ENCODE assay signal across 10 mouse cellular contexts in the genomic region with DNA sequence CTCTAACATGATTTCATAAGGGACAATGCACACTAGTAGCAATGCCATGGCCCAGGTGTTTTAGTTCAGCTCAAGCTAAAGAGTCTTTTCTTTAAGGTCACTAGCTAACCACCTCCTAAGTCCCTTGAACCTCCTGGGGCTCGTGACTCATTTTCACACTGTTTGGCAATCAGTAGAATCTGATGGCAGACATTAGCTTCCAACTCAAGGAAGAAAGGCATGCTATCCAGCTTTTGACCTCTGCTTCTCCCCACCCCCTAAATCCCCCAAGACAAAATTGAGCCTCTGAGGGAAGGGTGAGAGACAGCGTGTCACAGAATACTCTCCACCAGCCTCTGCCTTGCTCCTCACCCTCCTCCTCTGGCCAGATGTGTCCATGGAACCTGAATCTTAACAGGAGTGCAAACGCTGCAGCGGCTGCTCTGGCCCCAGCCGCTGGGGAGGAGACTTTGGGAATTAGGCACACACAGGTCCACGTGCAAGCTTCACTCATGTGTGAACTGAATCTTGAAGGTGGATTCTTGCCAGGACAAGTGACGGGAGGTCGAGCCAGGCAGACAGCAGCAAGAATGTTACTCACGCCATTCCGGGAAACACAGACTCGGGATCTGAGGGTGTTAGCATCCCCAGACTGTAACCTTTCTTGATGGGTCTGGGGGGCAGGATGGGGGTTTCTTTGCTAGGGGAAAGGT. TPM values are rescaled to one million over a fixed set of nuclear protein-coding genes. Genes with fewer than 3 reads are reported as not detected.
DNase-seq lines count a peak whose midpoint lies in the region; ATAC-seq and TF ChIP-seq lines count a peak whose summit lies in the region.
"Had no signal": no experiment of that assay in that cellular context is flagged by ENCODE, and none has a peak within 500 bp of the region (broad histone marks: within the 10 kb centered on the region; RNA-seq: fewer than 3 reads in every experiment).

No protein-coding gene starts in this region.

- ATAC-seq in neural tube, embryonic 15.5 days (ENCODE audit: low FRiP score) = no peak

- H3K4me2 ChIP-seq in neural tube, embryonic 15.5 days = no peak overlapping the region
- H3K4me2 ChIP-seq: midbrain, embryonic 12.5 days had no signal

- no peak overlapping the region for H3K4me3 ChIP-seq in neural tube, embryonic 15.5 days (replicated peaks)
- H3K4me3 ChIP-seq in left cerebral cortex, adult 2 months = no peak overlapping the region
- H3K4me3 ChIP-seq: midbrain, embryonic 12.5 days had no signal

- WGBS in neural tube, embryonic 15.5 days = 48% methylated on average over 11 of the region's 11 CpGs

- H3K9ac ChIP-seq in neural tube, embryonic 15.5 days (replicated peaks) = no peak overlapping the region
- H3K9ac ChIP-seq: midbrain, embryonic 12.5 days had no signal

- 0 out of 2 replicates have a peak, but pooled peaks cover 3% of the 10 kb centered on the region for H3K4me1 ChIP-seq in neural tube, embryonic 15.5 days
- H3K4me1 ChIP-seq: midbrain, embryonic 12.5 days had no signal

- DNase-seq in urinary bladder, postnatal 25 days (ENCODE audit: low spot score) = peak; percentile 43
- DNase-seq in urinary bladder, postnatal 10 days (ENCODE audit: low spot score) = no peak
- peak; percentile 77 for DNase-seq in heart, adult 8-10 months (ENCODE audit: low spot score)
- DNase-seq in kidney, postnatal 4 days = peak; percentile 54 to 66
- no peak for DNase-seq in left cerebral cortex, adult 2 months (ENCODE audit: extremely low spot score in 1 of 2, low spot score in 2 of 2)
- no peak for DNase-seq in frontal cortex, postnatal 10 days (ENCODE audit: low spot score in 2 of 2)
- DNase-seq: layer of hippocampus, postnatal 36 days had no signal

- no peaks in the 10 kb centered on the region for H3K36me3 ChIP-seq in neural tube, embryonic 15.5 days
- H3K36me3 ChIP-seq: midbrain, embryonic 12.5 days had no signal

- H3K27me3 ChIP-seq in neural tube, embryonic 15.5 days (replicated peaks) = no peaks in the 10 kb centered on the region
- H3K27me3 ChIP-seq: midbrain, embryonic 12.5 days had no signal

- no peaks in the 10 kb centered on the region for H3K9me3 ChIP-seq in neural tube, embryonic 15.5 days (replicated peaks)
- H3K9me3 ChIP-seq: midbrain, embryonic 12.5 days had no signal

- no peak overlapping the region for H3K27ac ChIP-seq in neural tube, embryonic 15.5 days (replicated peaks)
- H3K27ac ChIP-seq in left cerebral cortex, adult 2 months = no peak overlapping the region
- H3K27ac ChIP-seq: midbrain, embryonic 12.5 days had no signal

- intact Hi-C loops in left cerebral cortex, adult 2 months (cut with DNase I) = no loop called here

- TF ChIP-seq CTCF in left cerebral cortex, adult 2 months (IDR thresholded peaks at IDR 0.05) = no peak

RNA-seq across cellular contexts. Expression of a gene that starts 30.7 kb away (rescaled TPM):
- total RNA-seq in heart, adult 8-10 months (2022) = under 1 TPM in 3 of 4 experiments, not detected in 1; 0.16 to 0.60 (median 0.41) TPM
- not detected in 2 replicates for polyA plus RNA-seq in neural tube, embryonic 15.5 days (2015; fragmentation: Nextera tagmentation; extraction: Ambion mirVana)
- under 1 TPM; 0.43 to 0.94 TPM for total RNA-seq in left cerebral cortex, adult 2 months (2021)
- polyA plus RNA-seq: midbrain, embryonic 12.5 days; stomach, embryonic 14.5 days had no signal

Comparison
In these comparisons a context has a peak if more than half of its experiments do, and no peak if none do; other contexts are left out.
1. DNase-seq: peak in urinary bladder, postnatal 25 days (single experiment), heart, adult 8-10 months (single experiment) and kidney, postnatal 4 days (2 of 2); none in urinary bladder, postnatal 10 days (single experiment), left cerebral cortex, adult 2 months (0 of 2) and frontal cortex, postnatal 10 days (0 of 2).